Mouse (Mus musculus) G1E (cell line): ENCODE data around the gene 1700024P04Rik.

Experiments used
- CTCF ChIP-seq: IDR thresholded peaks from 2 replicates; pipeline ENCODE4 v1.5.1; 2012; ENCODE audit warnings: low read depth, low read length, inconsistent platforms, mixed read lengths
- GATA1 ChIP-seq: IDR thresholded peaks from 2 replicates; pipeline ENCODE4 v1.6.1; 2012; ENCODE audit warnings: borderline replicate concordance, low read length, inconsistent platforms, mixed read lengths
- POLR2AphosphoS5 ChIP-seq: IDR thresholded peaks from 2 replicates; pipeline ENCODE4 v1.6.1; 2012; ENCODE audit warnings: low read depth, low read length, inconsistent platforms; ENCODE audit not compliant: insufficient replicate concordance
- TAL1 ChIP-seq: conservative IDR thresholded peaks from 2 replicates; pipeline ENCODE4 v1.6.1; 2012; ENCODE audit warnings: low read depth, low read length, inconsistent platforms, mixed read lengths

- TF ChIP-seq CTCF (no peak), GATA1 (no peak), POLR2AphosphoS5 (no peak), TAL1 (no peak)
Observed at GRCm38 (mm10) chr13:99022036-99022435, 37.7 kb upstream of the 1700024P04Rik start.
